Mouse (Mus musculus): Measurements from ENCODE around the gene Taf6l.

DNA sequence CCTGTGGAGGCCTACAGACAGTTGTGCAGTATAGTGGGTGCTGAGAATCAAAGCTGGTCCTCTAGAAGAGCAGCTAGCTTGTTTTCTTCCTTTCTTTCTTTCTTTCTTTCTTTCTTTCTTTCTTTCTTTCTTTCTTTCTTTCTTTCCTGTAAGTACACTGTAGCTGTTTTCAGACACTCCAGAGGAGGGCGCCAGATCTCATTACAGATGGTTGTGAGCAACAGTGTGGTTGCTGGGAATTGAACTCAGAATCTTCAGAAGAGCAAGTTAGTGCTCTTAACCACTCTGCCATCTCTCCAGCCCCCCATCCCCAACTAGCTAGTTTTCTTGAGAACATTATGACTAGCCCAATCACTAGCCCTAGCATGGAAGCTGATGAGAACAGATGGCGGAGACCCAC lies 25.5 kb downstream of the Taf6l start:
- TF ChIP-seq CTCF (IDR thresholded peaks at IDR 0.05; ENCODE audit: low read depth, low read length): no peak
- TF ChIP-seq POLR2AphosphoS5 (IDR thresholded peaks at IDR 0.05; ENCODE audit: insufficient replicate concordance, low read depth, low read length): no peak

Data from G1E (cell line).